Mouse (Mus musculus): ENCODE data around the gene Gnb3. TPM values are rescaled to one million over a fixed set of nuclear protein-coding genes. Genes with fewer than 3 reads are reported as not detected.

Gene Gnb3
- polyA plus RNA-seq, 1 experiment from 2014 or later: 0.46 TPM

- H3K27me3 ChIP-seq: no peaks in the 10 kb centered on the region
- peak; percentile 70 for ATAC-seq
- H3K9me3 ChIP-seq (replicated peaks): no peaks in the 10 kb centered on the region
- H3K27ac ChIP-seq: peak within 1 kb of the TSS; percentile 86
- peak within 1 kb of the TSS; percentile 69 for H3K4me2 ChIP-seq
- WGBS: under 1% methylated on average over 34 of the region's 43 CpGs
- H3K36me3 ChIP-seq (ENCODE audit: poor library complexity, severe bottlenecking): peaks cover 6% of the 10 kb centered on the region; the same call in 1 of the 2 replicates
- peak within 1 kb of the TSS; percentile 76 for H3K9ac ChIP-seq
- peaks cover 56% of the 10 kb centered on the region for H3K4me1 ChIP-seq
- peak within 1 kb of the TSS; percentile 62 for H3K4me3 ChIP-seq
Observed at GRCm38 (mm10) chr6:124863658-124864298, 23.7 kb upstream of the Gnb3 start, which contains the start of gene Gpr162. Gene Gpr162 (minus strand): TSS chr6:124863983.

- Histone ChIP-seq H3K4me3 (peak overlapping the region; percentile 62), H3K9ac (peak overlapping the region; percentile 76), H3K4me2 (peak overlapping the region; percentile 69), H3K4me1 (peaks cover 62% of the 10 kb centered on the region), H3K27me3 (no peaks in the 10 kb centered on the region), H3K27ac (peak overlapping the region; percentile 86), H3K9me3 (replicated peaks) (no peaks in the 10 kb centered on the region), H3K36me3 (ENCODE audit: poor library complexity, severe bottlenecking) (peaks cover 6% of the 10 kb centered on the region; the same call in 1 of the 2 replicates)
- peak; percentile 28 for ATAC-seq
- WGBS: under 1% methylated on average over 16 of the region's 16 CpGs
Observed at GRCm38 (mm10) chr6:124863125-124863657, 23.1 kb upstream of the Gnb3 start.

GRCm38 (mm10) chr6:124862406-124863124, 22.5 kb upstream of the Gnb3 start:
- Histone ChIP-seq H3K4me2 (peak overlapping the region; percentile 69), H3K36me3 (ENCODE audit: poor library complexity, severe bottlenecking) (peaks cover 6% of the 10 kb centered on the region; the same call in 1 of the 2 replicates), H3K27me3 (no peaks in the 10 kb centered on the region), H3K9me3 (replicated peaks) (no peaks in the 10 kb centered on the region), H3K9ac (peak overlapping the region; percentile 76), H3K4me3 (peak overlapping the region; percentile 62), H3K4me1 (peaks cover 68% of the 10 kb centered on the region), H3K27ac (peak overlapping the region; percentile 86)
- peak; percentile 1; the same call in 1 of the 2 replicates for ATAC-seq
- 12% methylated on average over 7 of the region's 8 CpGs for WGBS

GRCm38 (mm10) chr6:124861802-124862201, 21.7 kb upstream of the Gnb3 start:
- Histone ChIP-seq H3K9ac (peak overlapping the region; percentile 76), H3K4me2 (peak overlapping the region; percentile 69), H3K9me3 (replicated peaks) (no peaks in the 10 kb centered on the region), H3K4me1 (peaks cover 68% of the 10 kb centered on the region), H3K27me3 (no peaks in the 10 kb centered on the region), H3K36me3 (ENCODE audit: poor library complexity, severe bottlenecking) (peaks cover 6% of the 10 kb centered on the region; the same call in 1 of the 2 replicates), H3K27ac (0 out of 2 replicates have a peak overlapping the region, but pooled peaks have one; percentile 86), H3K4me3 (peak overlapping the region; percentile 62)
- 23% methylated on average over 3 of the region's 3 CpGs for WGBS
- ATAC-seq: no peak

DNA sequence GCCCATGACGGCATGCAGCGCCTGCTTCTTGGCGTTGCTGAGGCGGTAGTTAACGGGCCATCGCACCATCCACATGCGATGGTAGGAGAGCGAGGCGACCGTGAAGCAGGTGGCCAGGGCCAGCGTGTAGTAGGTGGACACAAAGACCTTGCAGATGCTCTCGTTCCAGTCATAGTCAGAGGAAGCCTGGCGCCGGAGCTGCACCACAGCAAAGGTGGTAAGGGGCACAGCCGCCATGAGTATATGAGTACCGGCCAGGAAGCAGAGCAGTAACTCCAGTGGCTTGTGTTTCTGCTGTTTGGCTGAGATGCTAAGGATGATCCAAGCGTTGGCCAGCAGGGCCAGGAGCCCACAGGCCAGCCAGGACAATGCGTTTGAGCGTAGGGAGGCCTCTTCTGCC, 21.2 kb upstream of the Gnb3 start:
- no peaks in the 10 kb centered on the region for H3K27me3 ChIP-seq
- peaks cover 73% of the 10 kb centered on the region for H3K4me1 ChIP-seq
- no peaks in the 10 kb centered on the region for H3K9me3 ChIP-seq (replicated peaks)
- 0 out of 2 replicates have a peak overlapping the region, but pooled peaks have one; percentile 86 for H3K27ac ChIP-seq
- no peak overlapping the region for H3K4me3 ChIP-seq
- H3K36me3 ChIP-seq (ENCODE audit: poor library complexity, severe bottlenecking): peaks cover 6% of the 10 kb centered on the region; the same call in 1 of the 2 replicates
- ATAC-seq: no peak
- peak overlapping the region; percentile 76; the same call in 1 of the 2 replicates for H3K9ac ChIP-seq
- H3K4me2 ChIP-seq: peak overlapping the region; percentile 69
- 79% methylated on average over 19 of the region's 19 CpGs for WGBS

- Histone ChIP-seq H3K9ac (peak overlapping the region; percentile 13; the same call in 1 of the 2 replicates), H3K27me3 (no peaks in the 10 kb centered on the region), H3K4me2 (0 out of 2 replicates have a peak overlapping the region, but pooled peaks have one; percentile 36), H3K4me3 (no peak overlapping the region), H3K4me1 (peaks cover 80% of the 10 kb centered on the region), H3K36me3 (ENCODE audit: poor library complexity, severe bottlenecking) (peaks cover 6% of the 10 kb centered on the region; the same call in 1 of the 2 replicates), H3K9me3 (replicated peaks) (no peaks in the 10 kb centered on the region), H3K27ac (no peak overlapping the region)
- WGBS: 76% methylated on average over 9 of the region's 9 CpGs
- ATAC-seq: no peak
Observed at GRCm38 (mm10) chr6:124860511-124860910, 20.4 kb upstream of the Gnb3 start.

GRCm38 (mm10) chr6:124859725-124860124, 19.6 kb upstream of the Gnb3 start:
- Histone ChIP-seq H3K27me3 (no peaks in the 10 kb centered on the region), H3K36me3 (ENCODE audit: poor library complexity, severe bottlenecking) (peaks cover 6% of the 10 kb centered on the region; the same call in 1 of the 2 replicates), H3K4me3 (no peak overlapping the region), H3K27ac (peak overlapping the region; percentile 44; the same call in 1 of the 2 replicates), H3K4me1 (peaks cover 80% of the 10 kb centered on the region), H3K9me3 (replicated peaks) (no peaks in the 10 kb centered on the region), H3K4me2 (peak overlapping the region; percentile 36), H3K9ac (peak overlapping the region; percentile 45; the same call in 1 of the 2 replicates)
- WGBS: 6% methylated on average over 12 of the region's 12 CpGs
- no peak for ATAC-seq

DNA sequence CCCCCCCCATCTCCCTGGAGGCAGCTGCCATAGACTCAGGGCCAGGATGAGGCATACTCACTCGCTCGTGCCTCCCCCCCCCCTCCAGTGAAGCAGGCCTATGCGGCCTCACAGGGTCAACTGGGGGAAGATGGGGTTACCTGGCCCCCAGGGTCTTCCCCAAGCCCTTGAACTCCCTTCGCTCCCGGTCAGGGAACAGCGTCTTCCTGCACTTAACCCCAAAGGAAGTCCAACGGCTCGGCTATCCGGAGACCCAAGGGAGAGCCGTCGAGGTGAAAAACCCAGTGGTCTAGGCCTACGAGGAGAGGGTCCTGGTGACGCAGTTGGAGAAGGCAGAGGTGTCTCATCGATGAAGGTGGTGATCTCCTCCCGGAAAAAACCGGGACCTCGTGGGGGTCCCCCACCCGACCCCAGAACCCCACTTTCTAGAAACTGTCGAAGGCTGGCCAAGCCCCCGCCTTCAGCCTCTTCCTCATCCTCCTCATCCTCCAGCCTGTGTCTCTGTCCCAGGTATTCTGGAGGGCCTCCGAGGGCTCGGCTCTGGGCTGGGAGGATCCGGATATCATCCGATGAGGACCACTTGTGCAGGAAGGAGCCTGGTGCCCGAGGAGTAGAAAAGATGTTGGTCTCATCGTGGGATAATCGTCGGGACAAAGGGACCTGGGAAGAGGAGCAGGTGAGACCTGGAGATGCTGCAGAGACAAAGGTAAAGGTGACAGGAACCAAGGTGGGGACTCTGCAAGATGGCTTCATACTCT, 18.7 kb upstream of the Gnb3 start:
- H3K9ac ChIP-seq: 0 out of 2 replicates have a peak overlapping the region, but pooled peaks have one; percentile 12
- H3K9me3 ChIP-seq (replicated peaks): no peaks in the 10 kb centered on the region
- peaks cover 7% of the 10 kb centered on the region for H3K36me3 ChIP-seq (ENCODE audit: poor library complexity, severe bottlenecking)
- H3K4me3 ChIP-seq: no peak overlapping the region
- no peak for ATAC-seq
- H3K4me1 ChIP-seq: peaks cover 76% of the 10 kb centered on the region
- 81% methylated on average over 28 of the region's 28 CpGs for WGBS
- H3K4me2 ChIP-seq: 0 out of 2 replicates have a peak overlapping the region, but pooled peaks have one; percentile 76
- no peaks in the 10 kb centered on the region for H3K27me3 ChIP-seq
- H3K27ac ChIP-seq: no peak overlapping the region

DNA sequence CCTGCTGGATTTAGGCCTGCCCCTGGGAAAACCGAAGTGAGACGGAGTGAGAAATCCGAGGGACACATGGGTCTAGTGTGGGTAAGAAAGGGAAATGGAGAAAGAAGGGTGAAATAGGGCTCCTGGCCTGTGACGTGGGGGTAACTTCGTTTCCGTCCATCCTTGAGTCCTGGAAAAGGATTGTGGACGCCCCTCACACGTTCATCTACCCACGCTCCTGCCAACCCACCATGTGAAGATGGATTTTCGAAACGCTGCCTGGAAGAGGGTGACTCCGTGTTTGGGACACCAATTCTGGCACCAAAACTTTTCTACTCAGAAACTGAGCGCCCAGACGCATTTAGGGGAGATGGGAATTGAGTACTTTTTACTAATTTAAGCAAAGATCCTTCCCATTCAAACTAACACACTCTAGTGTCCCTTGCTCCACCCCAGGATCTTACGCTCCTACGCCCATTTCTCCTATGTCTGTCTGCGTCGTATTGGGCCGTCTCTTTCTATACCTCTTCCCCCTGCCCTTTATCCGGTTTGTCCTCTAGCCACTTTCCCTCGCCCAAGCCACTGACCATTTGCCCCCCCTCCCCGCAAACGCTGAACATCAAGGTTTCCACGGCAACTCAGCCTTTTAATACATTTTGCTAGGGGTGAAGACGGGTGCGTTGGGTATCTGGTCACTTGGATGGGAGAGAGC, 17.9 kb upstream of the Gnb3 start:
- Histone ChIP-seq H3K27ac (peak overlapping the region; percentile 97), H3K36me3 (ENCODE audit: poor library complexity, severe bottlenecking) (peaks cover 14% of the 10 kb centered on the region), H3K4me1 (peaks cover 69% of the 10 kb centered on the region), H3K9ac (peak overlapping the region; percentile 97), H3K4me3 (peak overlapping the region; percentile 77), H3K4me2 (peak overlapping the region; percentile 76), H3K27me3 (no peaks in the 10 kb centered on the region), H3K9me3 (replicated peaks) (no peaks in the 10 kb centered on the region)
- no peak for ATAC-seq
- 26% methylated on average over 26 of the region's 26 CpGs for WGBS

DNA sequence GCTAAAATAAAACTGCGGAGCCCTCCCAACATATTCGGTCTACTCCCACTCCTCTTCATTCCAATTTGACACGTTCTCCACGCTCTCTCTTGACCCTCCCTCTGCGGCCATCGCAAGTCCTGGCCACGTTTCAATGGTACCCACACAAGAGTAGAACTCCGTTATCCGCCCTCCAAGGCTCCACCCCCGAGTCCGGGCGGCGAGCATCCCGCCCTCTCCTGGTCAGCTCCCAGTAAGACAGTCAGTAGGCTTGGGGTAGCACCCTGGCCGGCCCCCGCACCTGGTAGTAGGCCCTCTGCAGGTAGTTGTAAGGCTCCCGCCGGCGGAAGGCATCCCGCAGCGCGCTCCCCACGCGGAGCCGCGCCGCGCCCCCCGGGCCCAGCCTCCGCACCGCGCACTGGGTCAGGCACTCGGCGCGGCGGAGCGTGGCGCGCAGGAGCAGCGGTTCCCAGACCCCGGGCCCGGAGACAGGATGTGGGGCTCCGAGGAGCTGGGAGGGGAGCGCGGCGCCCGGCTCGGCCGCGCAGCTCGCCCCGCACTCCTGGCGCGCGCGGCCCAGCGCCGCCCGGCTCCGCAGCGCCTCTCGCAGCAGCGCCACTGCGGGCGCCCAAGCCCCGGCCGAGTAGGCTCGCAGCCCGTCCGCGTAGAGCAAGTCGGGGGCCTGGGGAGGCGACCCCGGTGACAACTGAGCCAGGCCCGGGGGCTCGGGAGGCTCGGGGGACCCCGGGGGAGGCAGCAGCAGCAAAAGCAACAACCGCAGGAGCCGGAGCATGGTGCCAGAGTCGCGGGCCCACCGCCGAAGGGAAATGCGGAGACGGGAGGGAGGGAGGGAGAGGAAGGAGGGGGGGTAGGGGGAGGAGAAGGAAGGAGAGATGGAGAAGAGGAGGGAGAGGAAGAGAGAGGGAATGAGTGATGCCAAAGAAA, 17.1 kb upstream of the Gnb3 start, which contains the start of gene P3h3:
Gene P3h3, minus strand, starts transcription at position 837 of the 924 bp plus-strand sequence.
- H3K4me3 ChIP-seq: peak within 1 kb of the TSS; percentile 77
- peak within 1 kb of the TSS; percentile 97 for H3K9ac ChIP-seq
- H3K36me3 ChIP-seq (ENCODE audit: poor library complexity, severe bottlenecking): peaks cover 20% of the 10 kb centered on the region
- no peaks in the 10 kb centered on the region for H3K9me3 ChIP-seq (replicated peaks)
- no peaks in the 10 kb centered on the region for H3K27me3 ChIP-seq
- H3K4me1 ChIP-seq: peaks cover 61% of the 10 kb centered on the region
- peak; percentile 88 for ATAC-seq
- WGBS: under 1% methylated on average over 52 of the region's 86 CpGs
- H3K4me2 ChIP-seq: peak within 1 kb of the TSS; percentile 76
- peak within 1 kb of the TSS; percentile 97 for H3K27ac ChIP-seq
